Mouse (Mus musculus) forebrain, embryonic 12.5 days (tissue): Measurements from ENCODE around the gene Abcg4. TPM values are rescaled to one million over a fixed set of nuclear protein-coding genes. Genes with fewer than 3 reads are reported as not detected.
"Not testable (repeated sequence)": the region's sequence is repeated elsewhere in the genome, so short reads cannot be mapped to it uniquely, and the experiment has no call there.

Experiments used
- ATAC-seq: fragments of 200-750 bp; cut with Nextera tagmentation; 2 replicates; pipeline ENCODE4 v1.8.0; 2017; ENCODE audit warnings: moderate TSS enrichment; ENCODE audit not compliant: low FRiP score
- H3K27ac ChIP-seq: fragments of 300-500 bp; sonication (generic); 2 replicates; pipeline ENCODE4 v1.5.1; 2016; ENCODE audit warnings: mild to moderate bottlenecking
- H3K27me3 ChIP-seq: fragments of 300-500 bp; sonication (generic); 2 replicates; pipeline ENCODE4 v1.6.1; 2016; ENCODE audit warnings: mild to moderate bottlenecking
- H3K36me3 ChIP-seq: fragments of 300-500 bp; sonication (generic); replicated peaks from 2 replicates; pipeline ENCODE4 v1.6.1; 2016; ENCODE audit warnings: mild to moderate bottlenecking
- H3K4me1 ChIP-seq: fragments of 300-500 bp; sonication (generic); 2 replicates; pipeline ENCODE4 v1.6.1; 2016
- H3K4me2 ChIP-seq: fragments of 300-500 bp; sonication (generic); 2 replicates; pipeline ENCODE4 v1.6.1; 2016; ENCODE audit warnings: mild to moderate bottlenecking, moderate library complexity
- H3K4me3 ChIP-seq: fragments of 300-500 bp; sonication (generic); replicated peaks from 2 replicates; pipeline ENCODE4 v1.5.1; 2016; ENCODE audit warnings: mild to moderate bottlenecking
- H3K9ac ChIP-seq: fragments of 300-500 bp; sonication (generic); 2 replicates; pipeline ENCODE4 v1.6.1; 2016; ENCODE audit warnings: mild to moderate bottlenecking
- H3K9me3 ChIP-seq: fragments of 300-500 bp; sonication (generic); 2 replicates; pipeline ENCODE4 v1.6.1; 2016
- WGBS: fragments of 180-500 bp; shearing (Covaris S2); methylation state at CpG from one replicate; pipeline ENCODE4 v1.1.7; 2016; 5-methylcytosine and 5-hydroxymethylcytosine counted together
- polyA plus RNA-seq: library from polyadenylated mRNA; unstranded; fragments of >200 nt; fragmentation: Nextera tagmentation; extraction: Ambion mirVana; gene quantifications from 2 replicates; pipeline ENCODE4 v1.2.1, GENCODE M21; 2016

Gene Abcg4
- polyA plus RNA-seq, 1 experiment from 2014 or later, result 10.1 TPM

DNA sequence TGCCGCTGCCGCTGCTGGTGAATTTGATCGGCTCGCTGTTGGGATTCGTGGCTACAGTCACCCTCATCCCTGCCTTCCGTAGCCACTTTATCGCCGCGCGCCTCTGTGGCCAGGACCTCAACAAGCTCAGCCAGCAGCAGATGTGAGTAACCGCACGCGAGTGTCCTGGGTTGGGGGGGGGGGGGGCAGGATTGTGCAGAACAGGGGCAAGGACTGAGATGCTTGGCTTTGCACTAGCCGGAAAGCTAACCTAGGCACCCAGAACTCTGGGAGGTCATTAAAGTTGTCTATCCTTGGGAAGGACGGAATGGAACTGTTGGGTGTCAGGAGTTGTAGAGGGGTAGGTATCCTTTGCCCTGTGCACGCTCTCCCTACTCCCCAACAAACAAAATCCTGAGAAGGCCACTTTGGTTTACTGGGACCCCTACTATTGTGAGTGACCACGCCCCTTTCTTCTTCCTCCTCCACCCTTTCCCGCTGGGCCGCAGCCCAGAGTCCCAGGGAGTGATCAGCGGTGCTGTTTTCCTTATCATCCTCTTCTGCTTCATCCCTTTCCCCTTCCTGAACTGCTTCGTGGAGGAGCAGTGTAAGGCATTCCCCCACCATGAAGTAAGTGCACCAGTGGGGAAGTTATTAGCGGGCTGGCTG lies 38.8 kb upstream of the Abcg4 start:
- H3K4me3 ChIP-seq, result peak overlapping the region; percentile 78
- peak overlapping the region; percentile 93 for H3K27ac ChIP-seq
- peaks cover 14% of the 10 kb centered on the region for H3K4me1 ChIP-seq
- H3K4me2 ChIP-seq, result peak overlapping the region; percentile 81
- WGBS, result under 1% methylated on average over 22 of the region's 22 CpGs
- no peaks in the 10 kb centered on the region for H3K27me3 ChIP-seq
- peaks cover 32% of the 10 kb centered on the region for H3K36me3 ChIP-seq
- H3K9ac ChIP-seq, result peak overlapping the region; percentile 87
- H3K9me3 ChIP-seq, result no peaks in the 10 kb centered on the region
- peak; percentile 31 for ATAC-seq

DNA sequence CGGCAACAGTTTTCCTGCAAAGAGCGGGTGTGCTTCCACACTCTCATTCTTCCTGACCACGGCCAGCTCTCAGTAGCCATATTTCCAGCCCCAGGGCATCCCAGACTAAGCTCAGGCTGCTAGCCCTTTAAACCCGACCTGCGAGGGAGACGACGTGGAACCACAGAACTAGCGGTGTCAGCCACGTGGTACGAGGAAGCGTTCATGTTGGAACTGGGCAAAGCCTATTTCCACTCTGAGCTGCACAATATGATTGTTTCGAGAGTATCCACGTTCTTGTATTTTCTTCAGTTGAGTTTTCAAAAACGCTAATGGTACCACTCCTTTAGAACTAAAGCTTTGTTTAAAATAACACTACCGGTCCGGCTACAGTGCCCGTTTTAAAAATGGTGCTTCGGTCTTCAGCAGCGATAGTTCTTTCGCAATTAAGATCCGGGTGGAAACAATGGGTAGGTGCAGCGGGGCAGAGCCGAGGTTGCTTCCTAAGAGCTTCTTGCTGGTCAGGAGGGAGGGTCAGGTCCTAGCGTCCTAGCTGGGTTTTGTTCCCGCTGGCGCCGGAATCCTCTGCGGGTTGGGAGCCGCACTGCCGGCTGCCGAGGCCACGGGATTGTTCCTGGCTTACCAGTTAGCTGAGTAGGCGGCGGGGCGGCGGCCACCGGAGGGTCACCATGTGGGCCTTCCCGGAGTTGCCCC lies 38.1 kb upstream of the Abcg4 start:
- Histone ChIP-seq H3K9me3 (no peaks in the 10 kb centered on the region), H3K36me3 (peaks cover 26% of the 10 kb centered on the region), H3K27me3 (no peaks in the 10 kb centered on the region), H3K27ac (peak overlapping the region; percentile 93), H3K4me2 (peak overlapping the region; percentile 81), H3K9ac (peak overlapping the region; percentile 87), H3K4me1 (peaks cover 14% of the 10 kb centered on the region), H3K4me3 (peak overlapping the region; percentile 78)
- WGBS, result under 1% methylated on average over 38 of the region's 38 CpGs
- peak; percentile 92 for ATAC-seq

DNA sequence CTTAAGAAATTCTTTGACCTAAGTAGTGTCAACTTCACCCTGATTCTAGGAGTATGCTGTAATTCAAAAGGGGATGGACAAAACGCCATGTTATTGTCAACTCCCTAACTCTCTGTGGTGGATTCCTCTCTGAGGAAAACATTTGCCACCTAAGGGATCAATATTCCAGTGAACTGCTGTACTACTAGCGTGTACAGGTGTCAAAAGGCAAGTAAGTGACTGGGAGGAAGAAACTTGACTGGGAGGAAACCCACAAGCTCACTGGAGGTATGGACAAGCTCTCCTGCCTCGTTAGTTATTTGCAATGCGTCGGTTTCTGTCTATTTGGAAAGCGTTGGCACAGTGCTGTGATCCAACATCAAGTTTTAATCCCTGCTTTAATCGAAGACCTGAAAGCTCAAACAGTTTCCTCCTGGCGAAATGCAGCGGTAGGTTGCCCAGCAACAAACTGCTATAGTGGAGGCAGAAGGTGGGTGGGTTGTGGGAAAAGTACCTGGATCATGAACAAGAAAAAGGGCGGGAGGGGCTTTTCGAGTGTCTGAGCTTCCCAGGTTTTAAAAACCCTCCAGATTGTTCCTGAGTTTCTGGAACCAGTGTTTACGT lies 37.5 kb upstream of the Abcg4 start, which contains the start of gene Dpagt1:
Gene Dpagt1 (plus strand): TSS at position 252 of the 603 bp plus-strand sequence.
- H3K4me3 ChIP-seq, result peak within 1 kb of the TSS; percentile 78
- no peaks in the 10 kb centered on the region for H3K27me3 ChIP-seq
- peak within 1 kb of the TSS; percentile 93 for H3K27ac ChIP-seq
- H3K4me2 ChIP-seq, result peak within 1 kb of the TSS; percentile 81
- H3K36me3 ChIP-seq, result peaks cover 20% of the 10 kb centered on the region
- ATAC-seq, result peak; percentile 5
- no peaks in the 10 kb centered on the region for H3K9me3 ChIP-seq
- WGBS, result 4% methylated on average over 12 of the region's 12 CpGs
- H3K9ac ChIP-seq, result peak within 1 kb of the TSS; percentile 87
- peaks cover 16% of the 10 kb centered on the region for H3K4me1 ChIP-seq

DNA sequence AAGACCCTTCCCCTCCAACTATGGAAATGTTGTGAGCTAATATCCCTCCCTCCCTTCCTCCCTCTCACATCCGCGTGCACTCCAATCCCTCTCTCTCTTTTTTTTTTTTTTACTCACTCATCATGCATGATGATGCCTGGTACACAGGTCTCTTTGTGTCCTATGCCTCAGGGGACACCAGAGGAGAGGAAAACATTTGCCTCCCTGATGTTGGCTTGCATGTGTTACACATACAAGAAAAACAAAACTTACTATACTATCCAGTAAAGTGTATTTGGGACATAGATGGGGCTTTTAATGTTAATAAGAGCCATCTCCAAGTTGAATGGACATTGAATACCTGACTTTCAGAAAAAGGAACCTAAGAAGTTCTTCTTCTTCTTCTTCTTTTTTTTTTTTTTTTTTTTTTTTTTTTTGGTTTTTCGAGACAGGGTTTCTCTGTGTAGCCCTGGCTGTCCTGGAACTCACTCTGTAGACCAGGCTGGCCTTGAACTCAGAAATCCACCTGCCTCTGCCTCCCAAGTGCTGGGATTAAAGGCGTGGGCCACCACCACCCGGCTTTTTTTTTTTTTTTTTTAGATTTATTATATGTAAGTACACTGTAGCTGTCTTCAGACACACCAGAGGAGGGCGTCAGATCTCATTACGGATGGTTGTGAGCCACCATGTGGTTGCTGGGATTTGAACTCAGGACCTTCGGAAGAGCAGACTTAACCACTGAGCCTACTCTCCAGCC lies 36.8 kb upstream of the Abcg4 start:
- H3K4me1 ChIP-seq, result peaks cover 22% of the 10 kb centered on the region
- H3K9ac ChIP-seq, result not testable (repeated sequence)

DNA sequence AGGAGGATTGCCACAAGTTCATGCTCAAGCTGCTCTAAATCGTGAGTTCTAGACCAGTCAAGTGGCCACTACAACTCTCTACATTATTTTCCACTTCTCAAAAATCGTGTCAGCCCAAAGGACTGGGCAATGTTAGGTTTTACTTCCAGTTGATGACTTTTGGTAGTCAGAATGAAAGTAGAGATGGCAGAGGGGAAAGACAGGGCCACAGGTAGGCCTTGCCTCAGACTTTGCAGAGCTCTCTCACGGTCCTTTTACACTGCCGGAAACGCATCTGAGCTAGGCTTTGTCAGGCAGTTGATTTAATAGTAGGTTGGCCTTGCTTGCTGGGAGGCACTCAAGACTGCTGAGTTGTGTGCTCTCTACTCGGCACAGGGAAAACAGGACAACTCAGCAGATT lies 35.7 kb upstream of the Abcg4 start:
- no peak for ATAC-seq
- Histone ChIP-seq H3K4me2 (no peak overlapping the region), H3K4me1 (peaks cover 25% of the 10 kb centered on the region), H3K27me3 (no peaks in the 10 kb centered on the region), H3K9me3 (no peaks in the 10 kb centered on the region), H3K4me3 (no peak overlapping the region), H3K36me3 (peaks cover 4% of the 10 kb centered on the region), H3K27ac (no peak overlapping the region), H3K9ac (no peak overlapping the region)
- 85% methylated on average over 6 of the region's 6 CpGs for WGBS

More for the DNA sequence above, 36.8 kb upstream of the Abcg4 start:
- not testable (repeated sequence) for H3K9me3 ChIP-seq, H3K27me3 ChIP-seq, H3K4me3 ChIP-seq, ATAC-seq
- 57% methylated on average over 6 of the region's 8 CpGs for WGBS
- H3K36me3 ChIP-seq, result peaks cover 13% of the 10 kb centered on the region
- peak overlapping the region; percentile 93 for H3K27ac ChIP-seq
- H3K4me2 ChIP-seq, result peak overlapping the region; percentile 81

DNA sequence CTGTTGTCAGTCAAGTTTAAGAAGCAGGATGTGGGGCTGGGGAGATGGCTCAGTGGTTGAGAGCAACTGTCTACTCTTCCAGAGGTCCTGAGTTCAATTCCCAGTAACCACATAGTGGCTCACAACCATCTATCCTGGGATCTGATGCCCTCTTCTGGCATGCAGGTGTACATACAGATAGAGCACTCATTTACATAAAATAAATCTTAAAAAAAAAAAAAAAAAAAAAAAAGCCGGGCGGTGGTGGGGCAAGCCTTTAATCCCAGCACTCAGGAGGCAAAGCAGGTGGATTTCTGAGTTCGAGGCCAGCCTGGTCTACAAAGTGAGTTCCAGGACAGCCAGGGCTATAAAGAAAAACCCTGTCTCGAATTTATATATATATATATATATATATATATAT lies 35.2 kb upstream of the Abcg4 start:
- not testable (repeated sequence) for H3K27ac ChIP-seq, H3K9me3 ChIP-seq, H3K9ac ChIP-seq, H3K4me2 ChIP-seq, H3K4me3 ChIP-seq, H3K27me3 ChIP-seq, ATAC-seq, H3K36me3 ChIP-seq
- peaks cover 30% of the 10 kb centered on the region for H3K4me1 ChIP-seq
- 70% methylated on average over 4 of the region's 4 CpGs for WGBS

DNA sequence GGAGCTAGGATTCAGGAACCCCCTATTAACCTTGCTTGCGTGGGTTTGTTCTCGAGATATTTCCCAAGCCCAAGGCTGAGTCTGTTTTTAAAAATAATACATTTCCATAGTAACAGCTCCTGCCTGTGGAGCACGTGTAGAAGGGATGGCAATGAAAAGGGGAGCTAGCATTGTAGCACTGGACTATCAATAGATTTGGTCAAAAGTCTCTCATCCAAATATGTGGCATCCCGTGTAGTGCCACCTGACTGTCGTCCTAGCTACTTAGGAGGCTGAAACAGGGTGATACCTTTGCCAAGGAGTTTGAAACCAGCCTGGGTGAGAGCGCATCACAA lies 32.4 kb upstream of the Abcg4 start:
- H3K4me1 ChIP-seq, result peaks cover 35% of the 10 kb centered on the region
- 25% methylated on average over 6 of the region's 6 CpGs for WGBS
- peak overlapping the region; percentile 94 for H3K4me2 ChIP-seq
- peak; percentile 21 for ATAC-seq
- no peaks in the 10 kb centered on the region for H3K9me3 ChIP-seq
- peaks cover 9% of the 10 kb centered on the region for H3K36me3 ChIP-seq
- H3K27me3 ChIP-seq, result no peaks in the 10 kb centered on the region
- H3K27ac ChIP-seq, result peak overlapping the region; percentile 67
- H3K9ac ChIP-seq, result peak overlapping the region; percentile 94
- H3K4me3 ChIP-seq, result peak overlapping the region; percentile 86

DNA sequence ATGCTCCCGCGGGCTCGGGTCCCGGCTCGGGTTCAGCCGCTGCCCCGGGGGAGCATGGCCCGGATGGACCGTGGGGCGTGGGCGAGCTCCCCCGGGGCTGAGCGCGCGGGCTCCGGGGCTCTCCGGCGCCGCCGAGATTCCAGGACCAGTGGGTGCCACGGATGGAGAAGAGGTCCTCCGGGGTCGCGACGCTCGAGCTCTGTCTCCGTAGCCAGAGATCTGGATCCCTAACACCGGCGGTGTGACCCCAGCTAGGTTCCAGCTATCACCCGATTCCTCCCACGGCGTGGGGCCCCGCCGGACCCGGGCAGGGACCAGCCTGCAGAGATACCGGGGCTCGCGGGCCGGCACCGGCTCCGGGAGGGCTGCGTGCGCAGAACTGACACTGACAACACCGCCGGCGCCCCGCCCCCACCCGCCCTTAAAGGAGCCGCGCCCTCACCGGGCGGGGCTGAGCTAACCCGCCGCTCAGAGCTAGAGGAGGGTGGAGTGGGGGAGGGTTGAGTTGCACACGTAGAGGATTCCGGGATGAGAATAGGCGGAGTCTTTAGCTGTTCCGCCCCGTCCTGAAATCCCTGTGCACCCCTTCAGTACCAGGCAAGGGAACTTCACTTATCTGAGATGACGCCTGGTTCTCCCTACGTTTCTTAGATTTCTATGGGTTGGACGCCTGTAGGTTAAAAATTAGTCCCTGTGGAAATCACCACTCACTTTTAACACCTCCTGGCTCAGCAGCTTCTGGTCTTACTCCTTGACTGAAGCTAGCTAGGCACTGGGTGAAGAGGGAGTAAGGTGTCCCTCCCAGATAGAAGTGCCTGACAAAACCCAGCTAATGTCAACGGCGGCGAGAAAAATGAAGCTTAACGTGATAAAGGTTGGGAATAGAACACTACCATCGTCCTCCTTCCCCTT lies 31.7 kb upstream of the Abcg4 start, which contains the start of gene C2cd2l:
Gene C2cd2l (minus strand): TSS at position 399 of the 912 bp plus-strand sequence.
- ATAC-seq, result peak; percentile 98
- Histone ChIP-seq H3K4me3 (peak within 1 kb of the TSS; percentile 86), H3K9ac (peak within 1 kb of the TSS; percentile 94), H3K4me2 (peak within 1 kb of the TSS; percentile 94), H3K9me3 (no peaks in the 10 kb centered on the region), H3K36me3 (peaks cover 15% of the 10 kb centered on the region), H3K4me1 (peaks cover 32% of the 10 kb centered on the region), H3K27ac (peak within 1 kb of the TSS; percentile 74), H3K27me3 (no peaks in the 10 kb centered on the region)
- under 1% methylated on average over 67 of the region's 67 CpGs for WGBS

DNA sequence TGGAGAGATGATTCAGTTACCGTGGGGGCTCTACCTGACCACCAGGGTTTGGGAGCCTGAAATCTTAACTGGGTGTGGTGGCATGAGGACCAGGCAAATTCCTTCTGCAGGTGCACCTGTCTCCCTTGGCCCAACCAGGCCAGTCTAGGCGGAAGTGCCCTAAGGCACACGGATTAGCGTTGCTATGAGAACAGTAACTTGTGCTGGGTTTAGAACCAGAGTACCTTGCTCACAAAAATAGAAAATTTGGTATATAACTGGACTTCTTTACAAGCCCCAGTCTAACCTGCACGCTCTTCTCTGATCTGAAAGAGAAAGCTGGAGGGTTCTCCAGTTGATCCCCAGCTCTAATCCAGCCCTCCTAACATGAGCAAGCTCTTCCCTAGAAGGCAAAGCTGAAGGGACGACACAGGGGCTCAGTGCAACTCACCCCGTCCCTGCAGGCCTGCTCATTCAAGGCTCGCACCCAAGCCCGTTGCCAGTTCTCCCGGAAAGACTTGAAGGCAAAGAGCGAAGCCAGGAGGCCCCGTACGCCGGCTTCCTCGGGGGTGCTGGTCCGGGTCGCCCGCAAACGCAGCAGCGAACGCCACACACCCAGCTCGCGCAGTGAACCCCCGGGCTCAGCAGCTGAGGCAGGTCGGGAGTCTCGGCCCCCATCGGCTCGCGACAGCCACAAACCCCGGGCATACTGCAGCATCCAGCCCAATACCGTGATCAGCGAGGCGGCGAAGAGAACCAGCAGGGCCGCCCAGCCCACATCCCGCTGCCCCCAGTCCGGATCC lies 30.9 kb upstream of the Abcg4 start:
- Histone ChIP-seq H3K9me3 (no peaks in the 10 kb centered on the region), H3K9ac (peak overlapping the region; percentile 94), H3K4me1 (peaks cover 32% of the 10 kb centered on the region), H3K27ac (peak overlapping the region; percentile 74), H3K4me2 (peak overlapping the region; percentile 94), H3K4me3 (peak overlapping the region; percentile 86), H3K27me3 (no peaks in the 10 kb centered on the region), H3K36me3 (peaks cover 23% of the 10 kb centered on the region)
- peak; percentile 12; the same call in 1 of the 2 replicates for ATAC-seq
- 2% methylated on average over 37 of the region's 37 CpGs for WGBS

DNA sequence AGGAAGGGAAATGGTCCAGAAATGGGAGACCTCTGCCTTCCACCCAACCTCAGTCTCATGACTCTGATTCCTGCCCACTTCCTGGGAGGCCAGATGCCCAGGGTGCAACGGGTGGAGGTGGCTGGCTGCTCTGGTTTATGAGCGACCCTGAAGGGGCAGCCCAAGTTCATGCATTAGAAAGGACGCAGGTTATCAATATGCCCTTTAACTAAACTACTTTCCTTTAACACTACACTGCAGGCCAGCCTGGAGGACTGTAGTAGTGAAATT lies 30.3 kb upstream of the Abcg4 start:
- Histone ChIP-seq H3K9me3 (no peaks in the 10 kb centered on the region), H3K4me2 (peak overlapping the region; percentile 94), H3K4me1 (peaks cover 35% of the 10 kb centered on the region), H3K9ac (peak overlapping the region; percentile 94), H3K4me3 (peak overlapping the region; percentile 86), H3K27ac (no peak overlapping the region), H3K27me3 (no peaks in the 10 kb centered on the region), H3K36me3 (peaks cover 29% of the 10 kb centered on the region)
- WGBS, result 26% methylated on average over 3 of the region's 3 CpGs
- ATAC-seq, result no peak
